Mouse (Mus musculus) cerebellum, adult (tissue): ENCODE data around the gene Ccl11.

Experiments used
- ATAC-seq: cut with Nextera tagmentation; 2 replicates; pipeline ENCODE4 v1.9.2; 2017; ENCODE audit warnings: mild to moderate bottlenecking, moderate library complexity, mixed read lengths; ENCODE audit not compliant: insufficient number of reproducible peaks, low FRiP score, low TSS enrichment

Gene Ccl11

DNA sequence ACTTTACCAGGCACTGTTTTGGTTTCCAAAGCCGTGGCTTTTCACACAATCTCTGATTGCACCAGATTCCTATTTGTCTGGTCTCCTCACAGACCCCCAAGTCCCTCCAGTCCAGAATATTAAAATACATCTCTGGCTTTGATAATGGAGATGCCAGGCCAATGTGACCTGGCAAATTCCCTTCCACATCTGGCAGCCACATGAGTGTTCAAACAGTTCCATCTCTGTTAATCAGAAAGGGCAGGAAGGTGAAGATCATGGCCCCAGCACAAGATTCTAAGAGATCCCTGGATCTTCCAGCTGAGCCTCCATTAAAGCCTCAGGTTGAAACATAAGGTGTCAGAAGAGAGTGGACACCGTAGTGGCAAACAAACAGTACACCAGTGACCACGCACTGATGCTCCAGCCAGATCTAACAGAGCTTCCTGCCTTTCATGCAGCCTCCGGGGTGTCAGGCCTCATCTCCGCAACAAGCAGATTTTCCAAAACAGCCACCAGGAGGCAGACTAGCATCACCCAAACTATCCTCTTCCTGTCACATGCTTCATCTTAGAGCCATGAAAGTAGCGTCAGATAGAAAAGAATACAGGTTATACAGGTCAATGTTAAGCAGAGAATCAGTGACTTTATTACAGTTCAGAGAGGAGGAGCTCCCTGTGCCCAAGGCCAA is 9.7 kb upstream of the Ccl11 start:
- ATAC-seq = no peak

DNA sequence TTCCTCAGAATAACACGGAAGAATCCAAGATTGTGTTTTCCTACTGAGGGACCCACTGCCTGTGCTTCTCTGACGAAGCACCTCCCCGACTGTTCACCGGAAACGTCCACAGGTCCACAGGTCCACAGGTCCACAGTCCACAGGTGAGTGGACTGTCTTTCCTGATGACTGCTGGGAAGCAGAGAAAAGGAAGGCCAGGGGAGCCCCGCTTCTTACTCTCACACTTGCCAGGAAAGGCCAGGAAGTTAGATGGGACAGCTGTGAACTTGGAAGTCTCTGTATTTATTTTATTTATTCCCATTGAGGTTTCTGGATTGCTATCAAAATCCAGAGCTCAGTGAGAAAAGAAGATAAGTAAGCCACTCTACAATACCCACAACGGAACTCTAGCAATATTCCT is 3.8 kb upstream of the Ccl11 start:
- no peak for ATAC-seq

DNA sequence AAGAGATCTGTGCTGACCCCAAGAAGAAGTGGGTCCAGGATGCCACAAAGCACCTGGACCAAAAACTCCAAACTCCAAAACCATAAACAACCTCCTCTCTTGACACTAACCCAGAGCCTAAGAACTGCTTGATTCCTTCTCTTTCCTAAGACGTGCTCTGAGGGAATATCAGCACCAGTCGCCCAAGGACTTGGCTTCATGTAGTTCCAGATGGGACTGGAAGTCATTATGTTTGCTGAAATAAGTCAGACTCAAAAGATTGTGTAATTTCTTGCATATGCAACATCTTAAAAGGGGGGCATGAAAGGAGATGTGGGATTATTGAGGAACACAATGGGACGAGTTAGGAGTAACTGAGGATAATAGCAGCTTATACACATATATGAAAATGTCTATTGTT is 4.6 kb downstream of the Ccl11 start:
- ATAC-seq = no peak

DNA sequence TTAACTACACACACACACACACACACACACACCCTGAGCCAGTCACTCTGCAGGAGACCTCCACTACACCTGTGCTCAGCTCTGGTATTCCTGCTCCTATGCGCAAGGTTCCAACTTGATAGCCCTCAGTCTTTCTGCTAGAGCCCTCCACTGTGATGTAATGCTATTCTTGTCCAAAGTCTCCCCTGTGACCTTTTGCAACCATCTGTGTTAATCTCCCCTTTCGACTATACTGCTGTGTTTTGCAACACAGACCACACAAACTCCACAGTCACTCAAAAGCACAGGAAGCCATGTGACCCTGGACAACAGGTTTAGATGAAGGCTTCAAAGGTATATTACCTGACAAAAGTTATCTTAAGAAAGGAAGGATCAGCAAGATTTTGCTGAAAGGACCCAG is 5.8 kb downstream of the Ccl11 start:
- no peak for ATAC-seq

DNA sequence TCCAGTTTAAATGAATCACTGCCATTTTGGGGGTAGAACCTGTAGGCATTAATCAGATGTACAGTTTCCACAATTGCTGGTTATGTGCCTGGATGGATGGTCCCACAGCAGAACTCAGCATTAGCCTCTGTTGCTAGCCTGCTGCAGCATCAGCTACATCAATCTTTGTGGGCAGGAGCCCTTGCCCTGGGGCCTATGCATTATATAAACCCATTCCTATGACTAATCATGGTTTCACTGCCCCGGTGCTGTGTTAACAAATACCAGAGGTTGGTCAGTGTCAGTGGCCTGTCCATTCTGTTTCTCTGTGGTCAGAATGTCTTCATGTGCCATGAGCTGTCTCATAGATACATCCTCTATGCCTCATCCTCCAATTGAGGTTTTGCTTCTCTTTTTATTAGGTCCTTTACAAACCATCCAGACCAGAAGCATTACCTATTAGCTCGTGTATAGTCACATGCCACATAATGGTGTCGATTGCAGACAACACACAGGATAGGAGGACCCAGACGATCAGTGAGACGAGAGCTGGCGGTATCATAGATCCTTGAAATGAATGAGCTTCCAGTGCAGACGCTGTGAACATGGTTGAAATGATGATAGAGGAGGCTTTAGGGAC is 9.4 kb downstream of the Ccl11 start:
- ATAC-seq = no peak

DNA sequence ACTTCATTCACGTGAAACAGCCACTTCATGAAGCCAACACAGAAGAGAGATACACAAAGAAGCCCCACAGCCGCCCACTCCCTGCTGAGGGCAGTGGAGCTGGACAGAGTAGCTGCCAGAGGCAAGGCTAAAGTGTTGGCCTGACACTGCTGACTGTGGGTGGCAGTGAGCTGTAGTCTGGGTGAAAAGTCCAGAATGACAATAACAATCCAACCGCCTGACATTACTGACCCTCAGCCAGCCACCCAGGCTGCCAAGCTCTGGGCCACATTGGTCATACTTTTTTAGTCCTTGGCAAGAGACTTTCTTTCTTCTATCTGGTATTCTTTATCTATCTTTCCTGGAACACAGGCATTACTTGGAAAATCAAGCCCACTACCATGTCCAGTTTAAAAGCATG is 13.5 kb downstream of the Ccl11 start:
- no peak for ATAC-seq

DNA sequence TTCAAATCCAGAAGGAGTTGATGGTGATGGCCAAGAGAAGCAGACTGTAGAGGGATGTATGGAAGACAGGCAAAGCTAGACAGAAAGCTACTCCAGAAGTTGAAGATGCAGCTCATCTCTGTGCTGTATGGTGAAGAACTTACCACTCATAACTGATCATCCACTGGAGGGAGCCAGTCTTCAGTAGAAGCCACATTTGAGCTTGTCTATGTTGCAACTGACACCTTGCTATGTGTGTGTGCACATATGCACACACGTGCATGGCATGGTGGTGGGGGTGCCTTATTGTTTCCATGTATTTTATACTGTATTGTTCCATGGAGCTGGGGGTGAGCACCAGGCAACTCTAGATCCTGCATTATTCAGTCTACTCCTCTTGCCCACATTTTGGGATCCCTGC is 14.8 kb downstream of the Ccl11 start:
- ATAC-seq = no peak

DNA sequence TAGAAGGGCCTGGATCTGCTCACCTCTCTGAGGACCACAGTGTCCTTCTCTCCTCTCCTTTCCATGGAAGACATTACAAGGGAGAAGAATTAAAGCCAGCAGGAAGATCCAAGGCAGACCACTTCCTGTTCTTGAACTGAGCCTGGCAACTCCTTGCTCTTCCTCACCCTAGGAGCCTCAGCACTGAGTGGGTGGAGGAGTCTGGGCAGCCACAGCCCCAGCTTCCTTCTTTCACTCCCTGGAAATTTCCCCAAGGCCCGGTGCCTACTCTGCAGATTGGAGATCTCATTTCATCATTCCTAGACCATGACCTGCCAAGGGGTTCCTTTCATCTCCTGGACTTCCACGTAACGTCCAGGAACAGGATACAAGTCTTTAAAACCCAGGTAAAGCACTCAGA is 15.4 kb downstream of the Ccl11 start:
- ATAC-seq = no peak

DNA sequence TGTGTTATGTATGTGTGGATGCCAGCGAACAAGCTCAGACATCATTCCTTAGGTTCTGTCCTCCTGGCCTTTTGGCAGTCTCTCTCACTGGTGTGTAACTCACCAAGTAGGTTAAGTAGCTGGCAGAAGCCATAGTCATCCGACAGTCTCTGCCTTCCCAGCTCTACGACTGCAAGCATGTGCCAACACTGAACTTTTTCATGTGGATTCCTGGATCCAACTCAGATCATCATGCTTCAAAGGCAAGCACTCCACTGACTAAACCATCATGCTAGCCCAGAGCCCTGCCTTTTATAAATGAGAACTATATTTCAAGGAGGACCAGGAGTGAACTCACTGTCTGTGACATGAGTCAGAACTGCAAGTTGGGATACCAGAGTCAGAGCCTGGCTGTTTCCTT is 16.1 kb downstream of the Ccl11 start:
- ATAC-seq = no peak

DNA sequence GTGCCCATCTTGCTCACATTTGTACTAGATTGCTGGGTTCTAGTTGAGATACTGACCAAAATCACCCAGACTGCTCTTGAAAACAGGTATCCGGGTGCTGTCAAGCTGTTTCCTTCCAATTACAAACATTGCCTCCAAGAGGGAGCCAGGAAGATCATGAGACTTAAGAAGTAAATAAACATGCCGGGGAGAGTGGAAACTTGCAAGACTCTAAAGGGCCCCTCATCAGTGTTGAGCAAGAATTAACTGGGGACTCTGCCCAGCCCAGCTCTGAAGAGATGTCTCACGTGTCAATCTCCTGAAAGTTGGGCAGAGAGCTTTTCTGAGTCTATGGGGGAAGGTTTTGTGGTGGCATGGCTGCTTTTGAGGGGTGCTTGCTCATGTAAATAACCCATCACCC is 19.4 kb downstream of the Ccl11 start:
- no peak for ATAC-seq

DNA sequence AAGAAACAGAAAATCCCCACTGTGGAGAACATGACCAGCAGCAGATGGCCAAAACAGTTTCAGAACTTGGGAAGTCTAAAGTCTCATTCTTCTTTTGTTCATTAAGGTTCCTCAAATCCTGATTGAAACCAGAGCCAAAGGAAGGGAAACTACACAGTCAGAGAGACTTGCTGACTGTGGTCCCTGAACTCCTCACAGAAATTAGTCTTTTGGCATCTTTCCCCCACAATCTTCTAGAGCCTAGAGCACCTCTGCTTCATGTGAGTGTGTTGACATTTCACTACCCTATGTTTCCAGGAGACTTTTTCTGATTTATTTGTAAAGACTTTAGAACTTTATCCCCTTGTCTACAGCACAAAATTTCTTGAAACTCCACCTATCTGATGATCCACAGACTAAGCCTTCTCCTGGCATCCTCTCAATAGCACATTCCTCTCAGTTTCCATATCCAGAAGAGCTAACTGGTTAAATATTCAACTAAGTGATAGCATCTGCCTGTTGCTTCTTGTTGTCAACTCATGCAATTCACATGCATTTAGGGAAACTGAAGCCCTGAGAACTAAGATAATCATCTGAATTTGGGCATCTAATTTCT is 20.6 kb downstream of the Ccl11 start:
- no peak for ATAC-seq

DNA sequence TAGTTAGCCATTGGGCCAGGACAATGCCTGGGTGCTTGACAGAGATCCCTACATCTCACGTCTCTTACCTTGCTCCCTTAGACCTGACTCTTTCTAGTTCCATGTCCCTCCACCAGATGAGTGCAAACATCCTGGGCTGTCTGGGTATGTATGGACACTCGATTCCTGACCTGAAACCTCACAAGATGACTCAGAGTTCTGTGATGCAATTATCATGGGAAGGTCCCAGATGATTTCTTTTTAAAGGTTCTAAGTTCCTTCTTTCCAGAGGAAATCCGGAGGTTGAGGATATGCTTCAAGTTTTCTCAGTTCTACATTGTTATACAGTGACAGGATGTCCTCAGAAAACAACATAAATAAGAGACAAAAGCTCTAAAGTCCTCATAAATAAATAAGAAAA is 23.2 kb downstream of the Ccl11 start:
- ATAC-seq = no peak

DNA sequence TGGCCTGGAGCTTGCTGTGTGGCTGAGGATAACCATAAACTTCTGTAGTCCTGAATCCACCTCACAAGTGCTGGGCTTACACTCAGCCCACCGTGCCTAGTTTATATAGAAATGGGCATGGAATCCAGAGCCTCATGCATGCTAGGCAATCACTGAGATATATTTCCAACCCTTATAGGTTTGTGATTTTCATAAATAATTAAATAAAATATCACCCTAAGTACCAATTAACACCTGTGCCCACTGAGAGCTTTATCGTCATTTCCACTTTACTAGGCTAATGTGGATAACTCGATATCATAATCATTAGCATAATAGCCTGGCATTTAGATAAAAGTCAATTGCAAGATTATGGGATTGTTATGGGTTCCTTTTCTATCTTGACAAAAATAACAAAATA is 26.7 kb downstream of the Ccl11 start:
- no peak for ATAC-seq

DNA sequence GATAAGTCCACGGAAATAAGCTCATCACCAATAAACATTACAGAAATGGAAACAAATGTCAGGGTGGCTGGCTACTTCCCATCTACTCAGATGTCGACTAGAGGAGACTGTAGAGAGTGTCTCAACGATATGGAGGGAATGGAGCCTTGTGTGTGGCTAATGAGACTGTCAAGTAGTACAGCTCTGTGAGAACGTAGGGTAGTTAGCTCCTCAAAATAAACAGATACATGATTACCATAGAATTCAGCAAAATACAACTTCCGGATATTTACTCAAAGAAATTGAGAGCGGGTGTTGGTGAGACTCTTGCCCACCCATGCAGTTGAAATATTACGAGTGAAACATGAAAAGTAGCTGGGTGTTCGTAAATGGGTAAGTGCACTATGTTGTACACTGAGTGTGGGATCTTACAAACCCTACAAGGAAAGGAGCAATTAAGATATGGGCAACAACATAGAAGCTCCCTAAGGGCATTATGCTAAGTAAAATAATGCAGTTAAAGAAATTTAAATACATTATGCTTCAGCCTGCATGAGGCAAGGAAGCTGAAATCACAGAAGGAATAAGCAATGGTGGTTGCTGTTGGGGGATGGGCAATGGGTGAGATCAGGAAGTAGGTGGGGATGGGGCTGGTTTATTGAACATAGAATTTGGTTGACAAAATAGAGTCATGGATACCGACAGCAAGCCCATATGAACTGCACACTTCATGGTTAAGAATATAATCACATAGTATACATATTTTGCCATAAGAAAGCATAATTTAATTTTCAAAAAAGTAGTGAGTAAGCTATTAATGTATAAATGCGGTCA is 42.1 kb downstream of the Ccl11 start:
- ATAC-seq = no peak

DNA sequence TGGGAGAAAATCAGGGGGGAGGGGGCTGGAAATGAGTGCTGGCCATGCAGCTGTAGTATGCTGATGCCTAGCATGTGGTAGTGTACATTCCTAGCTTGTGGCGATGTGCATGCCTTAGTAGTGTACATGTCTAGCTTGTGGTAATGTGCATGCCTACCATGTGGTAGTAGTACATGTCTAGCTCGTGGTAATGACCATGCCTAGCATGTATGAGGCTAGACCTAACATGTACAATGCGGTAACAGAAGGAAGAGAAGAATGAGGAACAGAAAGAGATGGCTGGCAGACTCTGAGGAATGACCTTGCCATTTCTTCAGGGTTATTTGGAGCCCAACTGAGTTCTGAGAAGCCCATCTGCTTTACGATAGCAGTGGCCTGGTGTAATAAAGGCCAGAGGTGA is 43.5 kb downstream of the Ccl11 start:
- ATAC-seq = no peak

DNA sequence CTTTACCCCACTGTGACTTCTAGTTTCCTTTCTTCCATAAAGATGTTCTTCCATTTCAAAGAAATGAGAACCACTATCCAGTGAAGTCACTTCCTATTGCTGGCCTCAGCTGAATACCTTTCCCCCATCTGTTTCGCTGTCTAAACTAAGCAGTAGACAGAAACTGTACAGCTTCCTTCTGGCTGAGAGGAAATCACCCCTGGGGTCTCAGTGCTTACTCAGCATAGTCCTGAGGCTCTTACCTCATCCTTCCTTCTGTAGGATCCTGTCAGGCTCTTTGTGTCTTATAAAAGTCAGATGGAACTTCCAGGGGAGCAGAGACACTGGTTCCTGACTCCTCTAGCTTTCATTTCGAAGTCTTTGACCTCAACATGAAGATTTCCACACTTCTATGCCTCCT is 43.9 kb downstream of the Ccl11 start, which contains the start of gene Ccl12:
TSS of gene Ccl12 (plus strand) at position 317 of the 400 bp plus-strand sequence.
- ATAC-seq = no peak

DNA sequence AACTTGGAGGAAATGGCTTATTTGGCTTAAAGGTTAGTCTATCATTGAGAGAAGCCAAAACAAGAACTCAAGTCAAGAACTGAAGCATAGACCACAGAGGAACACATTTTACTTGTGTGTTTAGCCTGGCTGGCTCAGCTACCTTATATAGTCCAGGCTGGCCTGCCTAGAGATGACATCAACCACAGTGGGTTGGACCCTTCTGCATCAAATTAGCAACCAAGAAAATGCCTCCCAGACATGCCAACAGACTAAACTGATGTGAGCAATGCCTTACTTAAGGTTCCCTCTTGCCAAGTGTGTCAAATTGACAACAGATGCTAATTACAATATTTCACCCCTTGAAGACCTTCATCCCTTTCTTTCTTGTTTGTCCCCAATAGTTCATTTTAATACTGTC is 52.0 kb downstream of the Ccl11 start:
- ATAC-seq = no peak

DNA sequence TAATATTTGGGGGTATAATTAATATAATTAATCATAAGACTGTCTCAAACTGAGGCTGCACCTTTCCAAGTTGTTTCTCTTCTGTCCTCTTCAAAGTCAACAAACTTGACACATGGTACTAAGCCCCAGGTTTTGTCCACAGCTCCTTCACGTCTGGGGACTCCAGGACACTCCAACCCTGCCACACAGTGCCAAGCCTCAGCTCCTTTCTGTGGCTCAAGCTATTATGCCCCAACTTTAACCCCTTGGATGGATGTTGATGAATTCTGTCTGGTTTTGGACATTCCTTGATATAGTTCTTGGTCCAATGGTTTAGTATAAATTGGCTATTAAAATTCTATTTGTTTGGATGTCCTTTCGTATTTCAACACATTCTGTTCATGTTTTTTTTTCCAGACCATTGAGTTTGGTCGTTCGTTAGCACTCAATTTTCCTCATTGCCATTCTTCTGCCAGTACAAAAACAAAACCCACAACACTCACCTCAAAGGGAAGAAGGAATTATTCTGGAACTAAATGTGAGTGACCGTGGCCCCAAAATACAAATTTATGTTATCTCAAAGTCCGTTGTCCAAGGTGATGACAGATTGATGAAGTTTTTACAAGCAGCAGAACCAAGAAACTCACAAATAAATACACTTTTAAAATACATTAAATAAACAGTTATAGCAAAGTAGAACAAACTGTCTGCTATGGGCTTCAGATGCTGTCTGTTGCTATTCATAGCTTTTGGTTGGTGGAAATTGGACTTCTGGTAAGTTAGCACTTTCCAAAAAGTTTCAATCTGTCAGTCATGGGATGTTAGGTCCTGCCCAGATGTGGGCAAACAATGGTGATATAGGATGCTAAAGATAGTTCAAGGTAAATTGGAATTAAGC is 53.0 kb downstream of the Ccl11 start:
- ATAC-seq = no peak
